Mouse (Mus musculus): ENCODE data around the gene Top1. TPM values are rescaled to one million over a fixed set of nuclear protein-coding genes. Genes with fewer than 3 reads are reported as not detected.

The Top1 gene
- 64.9 TPM for polyA plus RNA-seq (2017; shearing (Covaris generic))

GRCm38 (mm10) chr2:160645614-160646137, at the start of gene Top1:
Top1 (plus strand) TSS chr2:160645888.

GRCm38 (mm10) chr2:160731117-160731838, 85.6 kb downstream of the Top1 start, which contains the start of gene Plcg1:
Plcg1 (plus strand) TSS chr2:160731300.

Other genes with a start within 250 kb of the Top1 start
- gene Plcg1, start 85.4 kb downstream of the Top1 start, polyA plus RNA-seq (2017; shearing (Covaris generic)), result 45.1 TPM
- 4.1 TPM for gene Zhx3, start 227.1 kb downstream of the Top1 start, polyA plus RNA-seq (2017; shearing (Covaris generic))
- 1.6 TPM for gene Lpin3, start 234.8 kb downstream of the Top1 start, polyA plus RNA-seq (2017; shearing (Covaris generic))